Mouse (Mus musculus): ENCODE measurements at regions not wholly inside any gene's neighbourhood (a gene's known extent, or its start where the extent isn't known, plus 50 kb on each side); places are given as distances from the start of the nearest gene placed in this dataset.

GRCm38 (mm10) chr3:117169740-117170139 lies 190.9 kb downstream of the Plppr4 start:
- no peak for TF ChIP-seq CTCF (IDR thresholded peaks at IDR 0.05; ENCODE audit: low read depth, low read length)
- no peak for TF ChIP-seq POLR2A (IDR thresholded peaks at IDR 0.05; ENCODE audit: insufficient read depth, low read length)
